Mouse (Mus musculus) activated CD4-positive, CD25-positive, alpha-beta regulatory T cell, adult 9 weeks (primary cell): ENCODE measurements around the gene Gm49425. TPM values are rescaled to one million over a fixed set of nuclear protein-coding genes. Genes with fewer than 3 reads are reported as not detected.

Experiments used
- polyA plus RNA-seq: library from polyadenylated mRNA; unstranded; fragments of 100-300 nt; shearing (Covaris generic); gene quantifications from one replicate; pipeline ENCODE4 v1.2.1, GENCODE M21; 2017

The Gm49425 gene
- not detected for polyA plus RNA-seq

GRCm38 (mm10) chr15:101517161-101517560, at the start of gene Gm49425:
Gm49425 (minus strand) TSS chr15:101517261.

GRCm38 (mm10) chr15:101562850-101563249, 45.8 kb upstream of the Gm49425 start, which contains the start of gene Krt90:
Krt90 (minus strand) TSS chr15:101562950.

GRCm38 (mm10) chr15:101550567-101550966, 33.5 kb upstream of the Gm49425 start, which contains the start of gene Krt82:
Krt82 (minus strand) TSS chr15:101550667.

GRCm38 (mm10) chr15:101532720-101533119, 15.7 kb upstream of the Gm49425 start, which contains the start of gene Krt84:
Krt84 (minus strand) TSS chr15:101532820.

GRCm38 (mm10) chr15:101491431-101491830, 25.6 kb downstream of the Gm49425 start, which contains the start of gene Krt83:
Krt83 (minus strand) TSS chr15:101491512.

GRCm38 (mm10) chr15:101472952-101473528, 44.0 kb downstream of the Gm49425 start, which contains the start of gene Krt86:
Krt86 (plus strand) TSS chr15:101473478.

Other genes starting within 250 kb of the Gm49425 start
- gene Atg101, start 233.0 kb downstream of the Gm49425 start, polyA plus RNA-seq = 73.2 TPM
- 0.24 TPM for gene 6030408B16Rik, start 224.0 kb downstream of the Gm49425 start, polyA plus RNA-seq
- gene Krt80, start 147.1 kb downstream of the Gm49425 start, polyA plus RNA-seq = 0.10 TPM
- gene Krt7, start 106.2 kb downstream of the Gm49425 start, polyA plus RNA-seq = not detected
- 0.44 TPM for gene Krt87, start 78.5 kb downstream of the Gm49425 start, polyA plus RNA-seq
- not detected for gene Krt88, start 69.5 kb downstream of the Gm49425 start, polyA plus RNA-seq
- gene Krt81, start 53.5 kb downstream of the Gm49425 start, polyA plus RNA-seq = not detected
- not detected for gene Krt86, start 43.8 kb downstream of the Gm49425 start, polyA plus RNA-seq
- 5.7 TPM for gene Krt83, start 25.7 kb downstream of the Gm49425 start, polyA plus RNA-seq
- gene Krt84, start 15.6 kb upstream of the Gm49425 start, polyA plus RNA-seq = not detected
- gene Krt82, start 33.4 kb upstream of the Gm49425 start, polyA plus RNA-seq = not detected
- not detected for gene Krt90, start 45.7 kb upstream of the Gm49425 start, polyA plus RNA-seq
- not detected for gene Krt75, start 56.6 kb upstream of the Gm49425 start, polyA plus RNA-seq
- gene Gm5414, start 110.9 kb upstream of the Gm49425 start, polyA plus RNA-seq = not detected
- not detected for gene Gm5478, start 130.1 kb upstream of the Gm49425 start, polyA plus RNA-seq
- not detected for gene Krt6b, start 163.0 kb upstream of the Gm49425 start, polyA plus RNA-seq
- gene Krt6a, start 177.0 kb upstream of the Gm49425 start, polyA plus RNA-seq = not detected
- gene Krt5, start 195.6 kb upstream of the Gm49425 start, polyA plus RNA-seq = not detected
- not detected for gene Krt71, start 225.8 kb upstream of the Gm49425 start, polyA plus RNA-seq